In genomic region chr15:85583024-85583423, GRCm38 (mm10) we compare ENCODE assay signal across 8 mouse cellular contexts. TPM values are rescaled to one million over a fixed set of nuclear protein-coding genes. Genes with fewer than 3 reads are reported as not detected.
DNase-seq lines count a peak whose midpoint lies in the region; ATAC-seq and TF ChIP-seq lines count a peak whose summit lies in the region.

No protein-coding gene starts in this region.

- 2% methylated on average over 8 of the region's 8 CpGs for WGBS in embryonic facial prominence, embryonic 13.5 days
- WGBS in heart, embryonic 10.5 days = 3% methylated on average over 8 of the region's 8 CpGs
- WGBS in kidney, embryonic 15.5 days = under 1% methylated on average over 8 of the region's 8 CpGs
- under 1% methylated on average over 8 of the region's 8 CpGs for WGBS in liver, adult 2 months
- 2% methylated on average over 8 of the region's 8 CpGs for WGBS in neural tube, embryonic 11.5 days

- no peak overlapping the region for H3K4me2 ChIP-seq in embryonic facial prominence, embryonic 13.5 days
- peak overlapping the region; percentile 94; the same call in 1 of the 2 replicates for H3K4me2 ChIP-seq in kidney, embryonic 15.5 days
- H3K4me2 ChIP-seq in neural tube, embryonic 11.5 days (ENCODE audit: low read depth) = peak overlapping the region; percentile 17; the same call in 1 of the 2 replicates

- 0 out of 2 replicates have a peak, but pooled peaks cover 2% of the 10 kb centered on the region for H3K9me3 ChIP-seq in embryonic facial prominence, embryonic 13.5 days
- H3K9me3 ChIP-seq in heart, embryonic 10.5 days = no peaks in the 10 kb centered on the region
- no peaks in the 10 kb centered on the region for H3K9me3 ChIP-seq in kidney, embryonic 15.5 days (replicated peaks)
- no peaks in the 10 kb centered on the region for H3K9me3 ChIP-seq in neural tube, embryonic 11.5 days (ENCODE audit: control insufficient read depth, low read length)

- peak; percentile 96 for TF ChIP-seq CTCF in liver, adult 2 months (IDR thresholded peaks at IDR 0.05; ENCODE audit: low read depth, low read length)

- H3K79me2 ChIP-seq in liver, adult 2 months (ENCODE audit: control insufficient read depth, insufficient read depth, low read length) = no peaks in the 10 kb centered on the region

- 0 out of 2 replicates have a peak, but pooled peaks have one; percentile 54 for ATAC-seq in embryonic facial prominence, embryonic 13.5 days (ENCODE audit: insufficient number of reproducible peaks, insufficient read depth, low FRiP score, low TSS enrichment, low read depth)
- peak; percentile 82 for ATAC-seq in kidney, embryonic 15.5 days (replicated peaks; ENCODE audit: low FRiP score)
- peak; percentile 70 for ATAC-seq in neural tube, embryonic 11.5 days (ENCODE audit: insufficient read depth, low FRiP score, low TSS enrichment)

- no peak overlapping the region for H3K4me3 ChIP-seq in embryonic facial prominence, embryonic 13.5 days
- no peak overlapping the region for H3K4me3 ChIP-seq in heart, embryonic 10.5 days
- no peak overlapping the region for H3K4me3 ChIP-seq in kidney, embryonic 15.5 days (replicated peaks)
- H3K4me3 ChIP-seq in liver, adult 2 months (ENCODE audit: insufficient read depth, low read depth, low read length) = no peak overlapping the region
- no peak overlapping the region; the same call in 1 of the 2 replicates for H3K4me3 ChIP-seq in neural tube, embryonic 11.5 days (ENCODE audit: low read depth, low read length)

- no peak overlapping the region for H3K27ac ChIP-seq in embryonic facial prominence, embryonic 13.5 days
- H3K27ac ChIP-seq in heart, embryonic 10.5 days = no peak overlapping the region
- no peak overlapping the region for H3K27ac ChIP-seq in kidney, embryonic 15.5 days
- H3K27ac ChIP-seq in liver, adult 2 months (replicated peaks; ENCODE audit: insufficient read depth, low read depth, low read length) = no peak overlapping the region
- H3K27ac ChIP-seq in neural tube, embryonic 11.5 days (ENCODE audit: low read depth, low read length) = no peak overlapping the region

- TF ChIP-seq POLR2A in liver, adult 2 months (IDR thresholded peaks at IDR 0.05; ENCODE audit: extremely low read depth, insufficient read depth, low read length) = no peak

- H3K27me3 ChIP-seq in embryonic facial prominence, embryonic 13.5 days = peaks cover 85% of the 10 kb centered on the region
- peaks cover 92% of the 10 kb centered on the region for H3K27me3 ChIP-seq in heart, embryonic 10.5 days (ENCODE audit: insufficient read depth, poor library complexity, severe bottlenecking)
- peaks cover 84% of the 10 kb centered on the region for H3K27me3 ChIP-seq in kidney, embryonic 15.5 days
- H3K27me3 ChIP-seq in liver, adult 2 months (ENCODE audit: control insufficient read depth, insufficient read depth, low read length) = peaks cover 18% of the 10 kb centered on the region
- peaks cover 49% of the 10 kb centered on the region for H3K27me3 ChIP-seq in neural tube, embryonic 11.5 days (ENCODE audit: control insufficient read depth, insufficient read depth, low read length)

- peaks cover 28% of the 10 kb centered on the region for H3K4me1 ChIP-seq in embryonic facial prominence, embryonic 13.5 days
- peaks cover 30% of the 10 kb centered on the region for H3K4me1 ChIP-seq in heart, embryonic 10.5 days
- peaks cover 30% of the 10 kb centered on the region for H3K4me1 ChIP-seq in kidney, embryonic 15.5 days
- no peaks in the 10 kb centered on the region for H3K4me1 ChIP-seq in liver, adult 2 months (ENCODE audit: control insufficient read depth, insufficient read depth, low read length)
- H3K4me1 ChIP-seq in neural tube, embryonic 11.5 days (ENCODE audit: control insufficient read depth, insufficient read depth, low read length) = peaks cover 13% of the 10 kb centered on the region

- no peaks in the 10 kb centered on the region for H3K36me3 ChIP-seq in embryonic facial prominence, embryonic 13.5 days
- H3K36me3 ChIP-seq in heart, embryonic 10.5 days = no peaks in the 10 kb centered on the region
- no peaks in the 10 kb centered on the region for H3K36me3 ChIP-seq in kidney, embryonic 15.5 days
- H3K36me3 ChIP-seq in liver, adult 2 months (ENCODE audit: control insufficient read depth, insufficient read depth, low read length) = no peaks in the 10 kb centered on the region
- H3K36me3 ChIP-seq in neural tube, embryonic 11.5 days (ENCODE audit: control insufficient read depth, insufficient read depth, low read length) = no peaks in the 10 kb centered on the region

- DNase-seq in 3T3-L1 (ENCODE audit: low read depth, low spot score) = peak; percentile 78
- peak; percentile 81 for DNase-seq in adrenal gland, postnatal 25 days
- DNase-seq in heart, embryonic 10.5 days (ENCODE audit: low spot score) = peak; percentile 87
- DNase-seq in liver, adult 2 months (ENCODE audit: extremely low read depth, low read depth, low spot score) = peak; percentile 57
- DNase-seq in neural tube, embryonic 11.5 days (ENCODE audit: low spot score) = peak; percentile 89
- DNase-seq in testis, postnatal 14 days (ENCODE audit: low spot score) = peak; percentile 58

- H3K9ac ChIP-seq in embryonic facial prominence, embryonic 13.5 days = no peak overlapping the region
- H3K9ac ChIP-seq in kidney, embryonic 15.5 days = no peak overlapping the region
- H3K9ac ChIP-seq in liver, adult 2 months (ENCODE audit: low read depth, low read length) = no peak overlapping the region
- no peak overlapping the region for H3K9ac ChIP-seq in neural tube, embryonic 11.5 days (ENCODE audit: low read length)

RNA-seq across cellular contexts. Expression of gene Wnt7b, which starts 0.8 kb away (rescaled TPM):
- 0.55 and 1.2 TPM in 2 replicates for total RNA-seq in adrenal gland, postnatal 25 days (2021)
- 35.0 and 44.9 TPM in 2 replicates for polyA plus RNA-seq in embryonic facial prominence, embryonic 13.5 days (2015; fragmentation: Nextera tagmentation; extraction: Ambion mirVana)
- polyA plus RNA-seq in heart, embryonic 10.5 days (2016; fragmentation: Nextera tagmentation; extraction: Ambion mirVana) = 0.97 and 4.3 TPM in 2 replicates
- polyA plus RNA-seq in kidney, embryonic 15.5 days (2015; fragmentation: Nextera tagmentation; extraction: Ambion mirVana) = 16.3 and 16.8 TPM in 2 replicates
- total RNA-seq in liver, adult 2 months (2014; rRNA removed) = 0.07 and 0.09 TPM in 2 replicates
- polyA plus RNA-seq in liver, adult 2 months (2012; rRNA removed) = 0.06 and 0.12 TPM in 2 replicates
- polyA plus RNA-seq in neural tube, embryonic 11.5 days (2014; fragmentation: Nextera tagmentation; extraction: Ambion mirVana) = 81.7 and 85.1 TPM in 2 replicates
